Mouse (Mus musculus) kidney, embryonic 14.5 days (tissue): ENCODE measurements around the gene Cabp7. TPM values are rescaled to one million over a fixed set of nuclear protein-coding genes. Genes with fewer than 3 reads are reported as not detected.
A peak's percentile ranks its signal among the peaks of the same experiment; 100 is the strongest.

Experiments
- ATAC-seq: fragments of 200-750 bp; cut with Nextera tagmentation; 2 replicates; pipeline ENCODE4 v1.8.0; 2017; ENCODE audit warnings: moderate number of reproducible peaks, mild to moderate bottlenecking, moderate TSS enrichment, moderate library complexity; ENCODE audit not compliant: low FRiP score, low TSS enrichment
- H3K27ac ChIP-seq: fragments of 300-500 bp; sonication (generic); 2 replicates; pipeline ENCODE4 v1.5.1; 2014; ENCODE audit warnings: low read depth, mild to moderate bottlenecking, low read length, moderate library complexity, mixed read lengths
- H3K27me3 ChIP-seq: fragments of 300-500 bp; sonication (generic); 2 replicates; pipeline ENCODE4 v1.6.1; 2014; ENCODE audit warnings: mild to moderate bottlenecking, low read length; ENCODE audit not compliant: control insufficient read depth, insufficient read depth
- H3K36me3 ChIP-seq: fragments of 300-500 bp; sonication (generic); 2 replicates; pipeline ENCODE4 v1.6.1; 2014; ENCODE audit warnings: low read length, mixed read lengths; ENCODE audit not compliant: control insufficient read depth, insufficient read depth
- H3K4me1 ChIP-seq: fragments of 300-500 bp; sonication (generic); 2 replicates; pipeline ENCODE4 v1.6.1; 2014; ENCODE audit warnings: low read length, mixed read lengths; ENCODE audit not compliant: control insufficient read depth, insufficient read depth
- H3K4me2 ChIP-seq: fragments of 300-500 bp; sonication (generic); replicated peaks from 2 replicates; pipeline ENCODE4 v1.6.1; 2014; ENCODE audit warnings: low read depth, mild to moderate bottlenecking, low read length
- H3K4me3 ChIP-seq: fragments of 300-500 bp; sonication (generic); 2 replicates; pipeline ENCODE4 v1.5.1; 2014; ENCODE audit warnings: mild to moderate bottlenecking, low read length
- H3K9ac ChIP-seq: fragments of 300-500 bp; sonication (generic); 2 replicates; pipeline ENCODE4 v1.6.1; 2014; ENCODE audit warnings: low read depth, mild to moderate bottlenecking, low read length, moderate library complexity
- H3K9me3 ChIP-seq: fragments of 300-500 bp; sonication (generic); 2 replicates; pipeline ENCODE4 v1.6.1; 2016; ENCODE audit warnings: low read length; ENCODE audit not compliant: control insufficient read depth
- WGBS: fragments of 180-500 bp; shearing (Covaris S2); extraction: QIAGEN DNeasy Blood & Tissue Kit; methylation state at CpG from one replicate; pipeline ENCODE4 v1.1.7; 2014; 5-methylcytosine and 5-hydroxymethylcytosine counted together
- polyA plus RNA-seq: library from polyadenylated mRNA; unstranded; fragments of >200 nt; fragmentation: Nextera tagmentation; extraction: Ambion mirVana; gene quantifications from 2 replicates; pipeline ENCODE4 v1.2.1, GENCODE M21; 2014

The Cabp7 gene
- polyA plus RNA-seq, 1 experiment from 2014 or later: not detected

DNA sequence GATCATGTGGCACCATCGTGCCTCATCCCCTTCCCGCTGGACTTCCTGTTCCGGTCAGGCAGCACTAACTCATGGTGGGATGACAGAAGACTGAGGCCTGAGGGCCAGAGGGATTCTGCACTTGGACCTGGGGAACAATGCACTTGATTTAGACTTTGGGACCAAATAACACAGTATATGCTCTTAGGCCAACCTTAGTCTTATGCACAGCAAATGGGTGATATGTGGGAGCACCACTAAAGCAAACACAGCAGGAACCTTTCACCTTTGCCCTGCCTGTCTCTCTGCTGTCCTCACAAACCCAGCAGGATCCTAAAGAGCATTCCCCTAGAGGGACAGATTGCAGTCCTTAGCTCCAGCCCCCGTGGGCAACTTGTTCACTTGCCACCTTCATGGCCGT, 5.8 kb downstream of the Cabp7 start:
- no peak overlapping the region for H3K27ac ChIP-seq

DNA sequence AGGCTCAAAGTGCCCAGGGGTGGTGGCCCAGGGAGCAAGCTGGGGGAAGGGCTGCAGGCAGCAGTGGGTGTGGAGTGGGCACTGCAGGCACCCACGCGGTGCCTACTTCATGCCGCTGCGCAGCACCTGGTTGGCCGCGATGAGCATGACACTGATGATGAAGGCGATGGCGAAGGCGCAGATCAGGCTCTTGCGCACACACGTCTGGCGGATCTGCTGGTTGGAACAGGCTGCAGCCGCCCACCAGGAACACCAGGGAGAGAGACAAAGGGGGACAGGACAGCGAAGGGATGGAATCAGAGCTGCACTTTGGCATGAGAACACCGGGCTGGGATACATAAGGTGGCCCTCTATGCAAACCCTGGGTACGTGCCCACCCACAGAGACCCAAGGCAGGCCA, 7.9 kb downstream of the Cabp7 start:
- H3K9ac ChIP-seq: no peak overlapping the region
- no peaks in the 10 kb centered on the region for H3K4me1 ChIP-seq
- H3K27me3 ChIP-seq: peaks cover 6% of the 10 kb centered on the region
- no peak for ATAC-seq
- 94% methylated on average over 16 of the region's 16 CpGs for WGBS
- H3K4me2 ChIP-seq: no peak overlapping the region
- H3K9me3 ChIP-seq: no peaks in the 10 kb centered on the region
- H3K27ac ChIP-seq: no peak overlapping the region
- H3K4me3 ChIP-seq: no peak overlapping the region
- H3K36me3 ChIP-seq: no peaks in the 10 kb centered on the region

More for the DNA sequence above, 5.8 kb downstream of the Cabp7 start:
- Histone ChIP-seq H3K4me3 (no peak overlapping the region), H3K27me3 (peaks cover 26% of the 10 kb centered on the region), H3K9ac (no peak overlapping the region), H3K4me1 (0 out of 2 replicates have a peak, but pooled peaks cover under 1% of the 10 kb centered on the region), H3K4me2 (no peak overlapping the region), H3K36me3 (no peaks in the 10 kb centered on the region), H3K9me3 (no peaks in the 10 kb centered on the region)
- ATAC-seq: no peak
- WGBS: 42% methylated on average over 5 of the region's 5 CpGs

DNA sequence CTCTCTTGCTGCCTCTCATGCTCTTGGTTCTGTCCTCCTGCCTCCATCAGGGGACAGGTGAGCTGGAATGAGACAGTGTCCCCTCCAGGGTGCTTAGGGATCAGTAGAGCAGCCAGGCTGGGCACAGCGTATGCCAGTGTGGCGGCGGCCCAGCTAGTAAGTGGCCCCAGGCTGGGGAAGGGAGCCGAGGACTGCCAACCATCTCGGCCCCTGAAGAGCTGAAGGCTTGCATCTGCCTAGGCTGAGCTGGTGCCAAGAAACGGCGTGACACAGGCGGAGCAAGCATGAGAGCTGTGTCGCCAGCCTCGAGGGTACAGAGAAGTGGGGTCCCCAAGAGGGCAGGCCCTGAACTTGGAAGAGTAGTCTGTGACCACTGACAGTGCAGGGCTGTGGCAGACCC, 8.9 kb downstream of the Cabp7 start:
- no peaks in the 10 kb centered on the region for H3K4me1 ChIP-seq
- ATAC-seq: no peak
- 85% methylated on average over 10 of the region's 10 CpGs for WGBS
- H3K9me3 ChIP-seq: no peaks in the 10 kb centered on the region
- H3K4me3 ChIP-seq: no peak overlapping the region
- H3K9ac ChIP-seq: no peak overlapping the region
- 0 out of 2 replicates have a peak, but pooled peaks cover 1% of the 10 kb centered on the region for H3K27me3 ChIP-seq
- no peak overlapping the region for H3K27ac ChIP-seq
- no peak overlapping the region for H3K4me2 ChIP-seq
- H3K36me3 ChIP-seq: no peaks in the 10 kb centered on the region

DNA sequence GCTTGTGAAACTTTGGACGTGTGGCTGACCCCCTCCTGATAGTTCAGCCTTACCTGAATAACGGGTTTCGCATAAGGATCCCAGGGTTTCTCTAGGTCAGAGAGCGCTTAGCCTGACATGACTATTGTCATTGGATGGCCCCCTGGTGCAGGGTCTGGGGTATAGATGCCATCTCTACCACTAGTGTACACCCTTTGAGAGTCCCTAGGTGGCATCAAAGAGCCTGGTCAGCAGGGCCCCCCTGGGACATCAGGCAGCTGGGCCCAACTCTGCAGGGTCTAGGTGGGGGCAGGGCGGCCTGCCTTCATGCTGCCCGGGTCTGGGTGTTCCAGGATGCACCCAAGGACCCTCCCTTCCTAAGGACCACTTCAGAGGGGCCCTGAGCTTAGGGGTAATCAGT, 10.2 kb downstream of the Cabp7 start:
- Histone ChIP-seq H3K4me1 (no peaks in the 10 kb centered on the region), H3K27me3 (no peaks in the 10 kb centered on the region), H3K27ac (no peak overlapping the region), H3K9me3 (no peaks in the 10 kb centered on the region), H3K9ac (no peak overlapping the region), H3K36me3 (no peaks in the 10 kb centered on the region), H3K4me2 (no peak overlapping the region), H3K4me3 (no peak overlapping the region)
- 52% methylated on average over 6 of the region's 6 CpGs for WGBS
- 0 out of 2 replicates have a peak, but pooled peaks have one; percentile 2 for ATAC-seq

DNA sequence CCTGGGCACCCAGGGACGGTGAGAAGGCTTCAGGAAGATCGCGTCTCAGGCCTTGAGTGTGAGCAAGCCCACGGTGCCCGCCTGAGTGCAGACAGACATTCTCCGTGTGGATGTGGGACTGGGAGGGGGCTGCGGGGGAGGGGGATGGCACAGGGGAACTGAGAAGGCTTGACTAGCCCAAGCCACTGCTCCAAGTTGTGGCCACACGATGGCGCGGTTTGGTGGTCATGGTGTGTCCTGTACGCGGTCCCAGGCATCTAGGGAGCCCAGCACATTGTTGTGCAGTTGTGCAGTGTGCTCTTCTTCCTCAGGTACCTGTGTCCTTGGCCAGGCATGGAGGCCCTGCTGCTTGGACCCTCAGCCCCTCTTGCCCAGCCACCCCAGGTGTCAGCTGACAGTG, 12.4 kb downstream of the Cabp7 start:
- H3K27ac ChIP-seq: no peak overlapping the region
- no peaks in the 10 kb centered on the region for H3K9me3 ChIP-seq
- H3K4me2 ChIP-seq: no peak overlapping the region
- no peak overlapping the region for H3K9ac ChIP-seq
- no peaks in the 10 kb centered on the region for H3K36me3 ChIP-seq
- ATAC-seq: no peak
- 28% methylated on average over 12 of the region's 12 CpGs for WGBS
- H3K4me3 ChIP-seq: no peak overlapping the region
- H3K4me1 ChIP-seq: no peaks in the 10 kb centered on the region
- no peaks in the 10 kb centered on the region for H3K27me3 ChIP-seq

DNA sequence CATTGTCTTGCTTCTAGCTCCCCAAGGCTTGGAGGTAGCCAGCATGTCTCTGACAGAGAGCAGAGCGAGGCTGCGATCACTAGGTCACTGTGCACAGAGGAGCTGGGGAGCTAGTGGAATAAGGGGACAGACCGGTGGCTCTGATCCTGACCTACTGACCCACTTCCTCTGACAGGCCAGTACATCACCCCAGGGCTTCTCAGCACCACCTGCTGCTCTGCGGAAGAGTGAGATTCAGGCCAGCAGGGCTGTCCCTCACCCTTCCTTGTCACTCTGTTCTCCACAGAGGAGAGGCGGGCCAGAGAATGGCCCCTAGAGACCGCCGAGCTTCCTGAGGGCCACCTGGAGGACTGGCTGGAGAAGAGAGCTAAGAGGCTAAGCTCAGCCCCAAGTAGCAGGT, 14.8 kb downstream of the Cabp7 start:
- Histone ChIP-seq H3K27me3 (no peaks in the 10 kb centered on the region), H3K4me1 (no peaks in the 10 kb centered on the region), H3K27ac (no peak overlapping the region), H3K9ac (no peak overlapping the region), H3K4me2 (no peak overlapping the region), H3K4me3 (no peak overlapping the region), H3K9me3 (no peaks in the 10 kb centered on the region), H3K36me3 (no peaks in the 10 kb centered on the region)
- ATAC-seq: no peak
- 65% methylated on average over 7 of the region's 7 CpGs for WGBS

DNA sequence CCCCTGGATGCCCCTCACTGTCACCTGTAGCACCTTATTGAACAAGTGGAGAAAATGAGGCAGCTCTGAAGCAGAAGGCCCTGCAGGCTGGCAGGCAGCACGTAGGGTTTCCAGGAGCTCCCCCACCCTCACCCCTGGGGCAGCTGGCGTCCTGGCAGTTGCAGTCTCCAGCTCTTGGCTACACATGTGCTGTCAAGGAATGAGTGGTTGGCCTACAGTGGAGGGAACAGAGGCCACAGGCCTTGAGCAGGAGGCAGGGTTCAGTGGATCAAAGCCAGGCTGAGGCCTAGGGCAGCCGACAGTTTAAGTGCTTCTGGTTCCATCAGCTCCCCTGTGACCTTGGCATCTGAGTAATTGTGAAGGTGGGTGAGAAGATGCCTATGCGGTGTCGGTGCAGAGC, 15.7 kb downstream of the Cabp7 start:
- no peak overlapping the region for H3K9ac ChIP-seq
- no peaks in the 10 kb centered on the region for H3K36me3 ChIP-seq
- no peak overlapping the region for H3K4me2 ChIP-seq
- WGBS: 68% methylated on average over 5 of the region's 5 CpGs
- H3K9me3 ChIP-seq: no peaks in the 10 kb centered on the region
- no peak overlapping the region for H3K4me3 ChIP-seq
- no peaks in the 10 kb centered on the region for H3K4me1 ChIP-seq
- no peak for ATAC-seq
- H3K27me3 ChIP-seq: no peaks in the 10 kb centered on the region
- H3K27ac ChIP-seq: no peak overlapping the region

DNA sequence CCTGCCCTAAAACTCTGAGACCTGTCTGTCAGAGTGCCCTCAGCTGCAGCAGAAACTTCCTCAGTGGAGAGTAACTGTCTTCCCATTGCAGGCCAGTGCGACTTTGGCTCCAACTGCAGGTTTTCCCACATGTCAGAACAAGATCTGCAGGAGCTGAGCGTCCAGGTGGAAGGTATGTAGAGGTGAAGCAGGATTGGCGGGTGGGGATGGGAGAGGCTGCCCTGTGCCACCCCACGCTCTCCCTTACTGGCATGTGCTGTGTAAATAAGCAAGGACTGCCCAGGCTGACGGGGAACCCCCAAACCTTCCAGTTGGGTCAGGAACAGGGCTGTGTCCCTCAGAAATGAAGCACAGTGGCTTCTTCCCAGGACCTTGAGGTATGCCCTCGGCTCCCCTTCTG, 16.5 kb downstream of the Cabp7 start:
- 79% methylated on average over 6 of the region's 6 CpGs for WGBS
- no peaks in the 10 kb centered on the region for H3K4me1 ChIP-seq
- no peak overlapping the region for H3K4me2 ChIP-seq
- H3K27ac ChIP-seq: no peak overlapping the region
- no peaks in the 10 kb centered on the region for H3K27me3 ChIP-seq
- no peak overlapping the region for H3K9ac ChIP-seq
- ATAC-seq: no peak
- H3K9me3 ChIP-seq: no peaks in the 10 kb centered on the region
- no peak overlapping the region for H3K4me3 ChIP-seq
- 0 out of 2 replicates have a peak, but pooled peaks cover 4% of the 10 kb centered on the region for H3K36me3 ChIP-seq

DNA sequence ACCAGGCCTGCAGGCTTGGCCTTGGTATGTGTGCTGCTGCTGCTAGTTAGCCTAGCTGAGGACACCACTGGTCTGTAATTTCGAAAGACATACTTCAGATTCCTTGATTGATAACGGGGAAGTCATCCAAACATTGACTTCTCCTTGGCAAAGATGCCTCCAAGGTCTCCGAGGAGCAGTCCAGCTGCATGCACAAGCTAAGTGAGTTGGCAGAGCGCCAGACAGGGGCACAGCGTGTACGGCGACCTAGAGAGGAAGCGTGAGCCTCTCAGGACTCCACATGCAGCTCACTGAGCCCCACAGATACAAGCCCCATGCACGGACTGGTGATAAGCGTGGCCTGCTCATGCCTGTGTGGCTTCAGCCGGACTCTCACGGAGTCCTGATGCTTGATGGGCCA, 17.0 kb downstream of the Cabp7 start:
- 56% methylated on average over 12 of the region's 12 CpGs for WGBS
- ATAC-seq: no peak

More for the DNA sequence above, 17.0 kb downstream of the Cabp7 start:
- H3K4me3 ChIP-seq: no peak overlapping the region
- H3K9ac ChIP-seq: no peak overlapping the region
- H3K4me2 ChIP-seq: no peak overlapping the region
- no peaks in the 10 kb centered on the region for H3K9me3 ChIP-seq
- no peaks in the 10 kb centered on the region for H3K27me3 ChIP-seq
- H3K4me1 ChIP-seq: no peaks in the 10 kb centered on the region
- H3K27ac ChIP-seq: no peak overlapping the region
- peaks cover 7% of the 10 kb centered on the region; the same call in 1 of the 2 replicates for H3K36me3 ChIP-seq
